Mouse (Mus musculus) kidney, adult 18-20 months (tissue): ENCODE results near the gene Megf6.

ENCODE experiments used
- DNase-seq: peaks from one replicate; pipeline ENCODE4 v3.0.0; 2021

The Megf6 gene

DNA sequence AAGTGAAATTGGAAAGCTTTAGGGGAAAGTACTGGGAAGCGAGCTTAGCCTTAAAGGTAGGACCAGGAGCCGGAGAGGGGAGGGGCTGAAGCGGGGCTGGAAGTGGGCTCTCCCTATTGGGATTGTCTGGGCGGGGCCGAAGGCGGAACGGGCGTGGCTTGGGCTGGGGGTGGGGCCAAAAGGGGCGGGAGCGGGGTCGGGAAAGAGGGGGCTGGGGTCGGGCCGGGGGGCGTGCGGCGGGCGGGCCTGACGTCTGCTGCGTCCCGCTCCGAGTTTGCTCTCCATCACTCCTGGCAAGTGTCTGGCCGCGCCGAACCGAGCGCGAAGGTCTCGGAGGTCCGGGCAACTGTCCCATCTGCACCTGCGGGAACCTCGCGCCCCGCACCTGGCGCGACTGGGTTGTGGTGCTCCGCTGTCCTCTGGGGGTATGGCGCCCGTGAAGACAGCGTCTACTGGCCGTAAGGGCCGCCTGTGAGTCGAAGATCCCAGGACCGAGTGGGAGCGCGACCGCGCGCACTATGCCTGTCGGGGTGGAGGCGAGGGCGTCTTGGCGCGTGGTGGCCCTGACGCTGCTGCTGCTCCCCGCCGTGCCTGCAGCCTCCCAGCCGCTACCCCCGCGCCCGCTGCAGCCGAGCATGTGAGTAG, at the start of gene Megf6:
TSS of gene Megf6 (plus strand) at position 225 of the 645 bp plus-strand sequence.
- peak; percentile 29 for DNase-seq

DNA sequence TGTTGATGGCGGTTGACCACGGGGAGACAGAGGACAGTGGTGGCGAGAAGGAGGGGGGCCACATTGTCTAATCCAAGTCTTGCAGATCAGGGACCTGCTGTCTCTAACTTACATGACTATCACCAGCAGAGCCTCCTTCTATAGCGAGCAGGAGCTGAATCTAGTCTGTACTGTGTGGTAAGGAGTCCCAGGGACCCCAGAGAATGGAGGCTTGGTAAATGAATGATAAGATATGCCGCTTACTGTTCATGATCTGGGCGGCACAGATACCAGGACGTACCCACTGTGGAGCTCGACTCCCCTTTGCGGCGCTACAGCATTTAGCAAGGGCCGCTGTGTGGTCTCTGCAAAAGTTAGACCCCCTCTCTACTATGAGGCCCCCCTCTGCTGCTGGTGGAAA, 48.7 kb upstream of the Megf6 start:
- no peak for DNase-seq

DNA sequence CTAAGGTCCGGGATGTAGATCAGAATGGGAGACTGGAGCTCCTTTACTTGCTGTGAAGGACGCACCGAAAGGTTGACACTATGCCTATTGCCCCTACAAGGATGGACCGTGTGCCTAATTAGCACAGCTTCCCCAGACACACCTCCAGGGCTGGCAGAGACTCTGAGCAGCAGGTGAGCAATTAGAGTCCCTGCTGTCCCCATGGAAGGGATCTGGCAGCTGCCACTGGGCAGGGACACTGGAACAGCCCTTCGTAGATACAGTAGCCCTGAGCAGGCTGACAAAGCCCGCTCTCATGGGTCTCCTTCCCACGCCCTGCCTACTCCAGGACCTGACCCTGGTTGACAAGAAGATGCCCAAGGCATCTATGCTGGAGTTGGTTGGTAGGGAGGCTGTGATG, 48.2 kb upstream of the Megf6 start:
- DNase-seq: no peak

DNA sequence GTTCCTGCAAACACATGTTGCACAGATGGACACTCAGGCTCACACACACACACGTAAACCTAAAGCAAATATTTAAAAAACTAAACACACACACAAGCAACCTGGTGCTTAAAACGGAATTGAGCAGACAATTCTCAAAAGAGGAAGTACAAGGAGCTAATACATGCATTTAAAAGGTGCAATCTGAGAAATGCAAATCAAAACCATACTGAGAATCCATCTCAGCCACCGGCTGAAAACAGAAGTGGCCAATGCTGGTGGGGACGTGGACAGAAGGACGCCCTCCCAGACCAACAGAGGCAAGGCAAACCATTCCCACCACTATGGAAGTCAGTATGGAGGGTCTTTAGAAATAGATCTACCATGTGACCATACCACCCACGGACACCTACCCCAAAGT, 47.0 kb upstream of the Megf6 start:
- DNase-seq: no peak

DNA sequence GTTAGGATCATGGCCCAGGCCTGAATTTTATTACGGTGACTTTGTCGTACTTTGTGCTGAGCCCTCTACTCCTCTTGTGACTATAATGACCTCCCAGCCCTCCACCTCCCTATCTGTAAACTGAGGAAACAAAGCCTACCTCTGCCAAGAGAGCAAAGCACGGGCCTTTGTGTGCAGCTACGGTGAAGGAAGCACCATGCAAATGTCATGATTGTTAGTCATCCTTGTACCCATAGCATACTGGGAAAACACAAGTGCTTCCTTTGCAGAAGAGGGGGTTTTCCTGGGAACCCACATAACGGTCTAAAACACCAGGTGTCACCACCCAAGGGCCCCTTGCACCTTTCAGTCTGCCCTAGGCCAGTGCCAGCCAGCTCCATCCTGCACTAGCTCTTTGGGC, 45.3 kb upstream of the Megf6 start:
- DNase-seq: no peak

DNA sequence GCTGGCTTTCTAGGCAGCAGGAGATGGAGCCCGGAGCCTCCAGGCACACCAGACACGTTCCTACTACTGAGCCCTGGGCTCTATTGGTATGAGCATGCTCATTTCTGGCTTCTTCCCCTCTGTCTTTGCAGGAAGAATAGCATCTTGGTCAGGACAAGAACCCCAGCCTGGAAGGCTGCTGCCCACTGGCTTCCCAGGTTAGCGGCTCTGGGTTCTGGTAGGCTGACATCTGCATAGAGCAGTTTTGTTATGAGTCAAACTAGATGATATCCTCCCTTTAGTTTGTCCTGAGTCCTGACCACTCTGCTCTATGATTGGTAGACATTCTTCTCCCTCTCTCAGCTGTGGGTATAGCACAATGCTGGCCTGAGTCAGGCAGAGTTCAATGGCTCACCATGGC, 43.3 kb upstream of the Megf6 start:
- DNase-seq: no peak

DNA sequence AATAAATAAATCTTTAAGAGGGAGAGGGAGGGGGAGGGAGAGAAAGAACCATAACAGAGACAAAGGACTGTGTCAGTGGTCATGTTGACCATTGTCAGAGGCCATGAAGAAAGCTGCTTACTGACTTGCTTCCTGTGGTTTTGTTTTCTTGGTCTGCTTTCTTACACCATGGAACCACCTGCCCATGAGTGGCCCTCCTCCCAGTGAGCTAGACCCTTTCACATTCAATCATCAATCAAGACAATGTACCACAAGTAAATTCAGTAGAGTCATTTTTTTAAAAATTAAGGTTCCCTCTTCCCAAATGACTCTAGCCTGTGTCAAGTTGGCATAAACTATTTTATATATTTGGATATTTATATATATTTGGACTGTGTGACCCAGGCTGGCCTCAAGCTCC, 40.6 kb upstream of the Megf6 start:
- no peak for DNase-seq

DNA sequence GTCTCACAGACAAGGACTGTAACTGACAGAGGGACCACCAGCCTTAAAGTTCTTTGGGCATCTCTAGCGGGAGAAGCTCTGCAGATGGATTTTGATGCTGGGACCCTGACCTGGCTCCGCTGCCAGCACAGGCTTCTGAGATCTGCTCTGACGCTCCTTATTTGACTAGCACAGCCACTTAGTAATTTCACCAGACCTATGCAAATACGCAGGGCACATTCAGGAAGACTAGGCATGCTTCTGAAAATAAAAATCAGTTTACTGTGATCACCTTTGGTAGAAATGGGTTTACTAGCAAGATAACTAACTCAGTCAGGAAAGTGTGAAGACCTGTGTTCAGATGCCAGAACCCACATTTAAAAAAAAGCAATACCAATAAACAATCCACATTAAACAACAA, 38.6 kb upstream of the Megf6 start:
- DNase-seq: no peak

DNA sequence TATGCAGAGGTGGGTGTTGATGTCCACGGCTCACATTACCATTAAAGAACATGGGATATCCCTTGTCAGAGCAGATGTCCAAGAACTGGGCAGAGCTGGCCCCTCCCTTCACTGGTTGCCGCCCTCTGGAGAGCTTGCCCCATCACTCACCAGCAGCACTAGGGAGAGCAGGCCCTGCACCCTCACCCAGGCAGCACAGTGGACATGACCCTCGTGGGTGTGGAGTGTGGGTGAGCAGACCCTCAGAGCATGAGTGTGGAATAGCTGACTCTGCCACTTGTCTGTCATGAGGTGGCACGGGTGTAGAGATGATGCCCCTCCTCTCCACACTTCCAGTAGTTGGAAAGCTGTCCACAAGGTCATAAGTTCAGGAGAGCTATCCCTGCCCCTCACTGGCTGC, 35.7 kb upstream of the Megf6 start:
- DNase-seq: no peak

DNA sequence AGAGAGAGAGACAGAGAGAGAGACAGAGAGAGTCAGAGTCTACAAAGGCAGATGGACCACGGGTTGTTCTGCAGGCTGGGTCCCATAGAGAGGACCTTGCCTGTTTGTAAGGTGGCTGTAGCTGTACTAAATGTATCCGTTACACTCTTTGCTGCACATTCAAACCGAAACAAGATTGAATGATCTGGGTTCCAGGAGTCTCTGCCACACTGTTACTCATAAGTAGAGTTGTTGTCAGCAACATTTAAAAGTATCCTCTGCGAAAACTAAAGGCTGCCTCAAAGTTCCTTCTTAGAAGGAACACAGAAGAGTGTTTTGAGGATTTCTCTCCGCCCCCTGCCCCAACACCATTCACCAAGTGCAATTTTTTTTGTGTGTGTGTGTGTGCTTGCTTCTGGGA, 33.4 kb upstream of the Megf6 start:
- DNase-seq: no peak

DNA sequence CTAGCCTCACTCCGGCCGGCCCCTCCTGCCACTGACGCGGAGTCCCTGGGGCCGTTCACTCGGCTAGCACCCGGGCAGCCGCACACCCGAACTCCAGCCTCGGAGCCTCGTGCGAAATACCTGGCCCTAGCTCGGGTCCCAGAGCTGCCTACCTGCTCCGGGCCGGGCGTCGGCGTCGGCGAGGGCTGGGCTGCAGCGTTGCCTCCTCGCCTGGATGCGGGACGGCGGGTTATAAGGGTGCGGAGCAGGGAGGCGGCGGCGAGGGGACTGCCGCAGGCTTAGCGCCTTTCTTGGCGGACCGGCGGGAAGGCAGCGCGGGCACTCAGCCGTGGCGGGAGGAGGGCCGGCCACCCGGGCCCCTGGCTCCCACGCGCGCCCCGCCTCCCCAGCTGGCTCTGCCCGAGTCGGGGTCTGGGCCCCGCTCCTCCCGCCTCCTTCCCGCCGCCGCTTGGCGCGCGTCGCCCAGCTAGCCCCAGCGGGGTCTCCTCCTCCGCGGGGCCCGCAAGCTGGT, 30.8 kb upstream of the Megf6 start:
- peak; percentile 46 for DNase-seq

DNA sequence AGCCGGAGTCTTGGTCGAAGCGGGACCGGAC, 30.5 kb upstream of the Megf6 start, which contains the start of gene Trp73:
TSS of gene Trp73 (minus strand) at position 27 of the 31 bp plus-strand sequence.
- DNase-seq: no peak

DNA sequence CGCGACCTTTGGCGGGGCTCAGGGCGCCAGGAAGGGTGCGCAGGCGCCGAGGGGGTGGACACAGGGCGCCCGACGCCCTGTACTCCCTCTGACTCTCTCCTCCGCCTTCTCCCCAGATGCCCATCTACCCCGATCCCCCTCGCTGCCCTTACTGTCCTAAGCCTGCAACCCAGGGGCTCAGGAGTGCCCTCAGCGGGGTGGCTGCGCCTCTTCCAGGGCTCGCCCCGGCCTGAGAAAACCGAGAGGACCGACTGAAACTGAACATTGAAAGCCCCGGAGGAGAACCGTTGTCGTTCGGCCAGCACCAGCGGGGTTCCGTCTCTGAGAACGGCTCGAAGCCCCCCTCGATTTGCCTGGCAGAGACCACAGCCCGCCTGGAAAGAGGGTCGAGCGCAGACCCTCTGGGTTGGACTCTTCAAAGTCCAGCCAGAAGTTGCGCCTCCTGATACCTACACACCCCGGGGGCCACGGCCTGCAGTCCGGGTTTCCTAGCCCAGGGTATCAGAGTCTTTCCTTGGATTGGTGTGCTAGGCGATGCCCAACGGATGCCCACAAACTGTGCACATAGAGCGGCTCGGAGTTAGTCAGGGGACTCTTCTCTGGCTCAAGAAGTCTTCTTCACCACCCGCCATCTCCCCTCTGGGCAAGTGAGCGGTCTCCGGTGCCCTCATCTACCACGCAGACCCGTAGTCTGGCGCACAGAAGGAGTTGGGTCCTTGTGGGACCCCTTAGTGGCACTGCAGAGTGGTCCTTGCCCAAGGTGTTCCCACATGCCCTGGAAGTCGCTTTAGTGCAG, 30.1 kb upstream of the Megf6 start:
- DNase-seq: peak; percentile 36

DNA sequence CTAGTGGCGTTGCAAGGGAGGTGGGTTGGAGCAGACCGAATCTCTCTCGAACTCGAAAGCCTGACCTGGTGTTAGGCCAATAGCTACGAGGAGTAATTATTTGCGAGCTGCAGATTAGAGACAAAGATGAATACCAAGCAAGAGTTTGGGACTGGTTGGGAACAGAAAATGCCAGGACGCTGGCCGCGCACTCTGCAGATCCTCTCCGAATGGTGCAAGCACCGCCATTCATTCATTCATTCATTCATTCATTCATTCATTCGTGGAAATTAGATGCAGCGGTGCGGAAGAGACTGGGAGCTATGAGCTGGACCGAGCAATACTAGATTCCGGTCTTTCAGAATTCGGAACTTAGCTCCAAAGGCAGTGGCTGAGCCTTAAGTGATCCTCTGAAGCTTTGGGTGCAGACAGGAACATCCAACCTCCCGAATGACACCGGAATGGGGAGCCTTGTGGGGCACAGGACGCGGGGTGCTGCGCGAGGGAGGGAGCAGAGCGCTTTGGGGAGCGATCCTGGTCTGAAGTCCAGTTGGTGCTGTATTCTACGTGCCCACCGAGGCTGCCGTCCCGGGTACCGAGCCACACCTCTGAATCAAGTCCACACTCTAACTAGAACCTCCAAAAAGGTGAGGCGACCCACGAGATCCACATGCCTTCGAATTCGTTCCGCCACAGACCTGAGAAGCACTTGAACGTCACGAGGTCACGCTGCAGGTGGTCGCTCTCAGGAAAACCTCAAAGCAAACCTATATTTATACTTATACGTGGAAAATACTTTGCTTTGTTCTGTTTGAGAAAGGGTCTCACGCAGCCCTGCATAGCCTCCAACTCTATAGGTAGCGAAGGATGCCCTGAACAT, 29.3 kb upstream of the Megf6 start:
- peak; percentile 27 for DNase-seq

DNA sequence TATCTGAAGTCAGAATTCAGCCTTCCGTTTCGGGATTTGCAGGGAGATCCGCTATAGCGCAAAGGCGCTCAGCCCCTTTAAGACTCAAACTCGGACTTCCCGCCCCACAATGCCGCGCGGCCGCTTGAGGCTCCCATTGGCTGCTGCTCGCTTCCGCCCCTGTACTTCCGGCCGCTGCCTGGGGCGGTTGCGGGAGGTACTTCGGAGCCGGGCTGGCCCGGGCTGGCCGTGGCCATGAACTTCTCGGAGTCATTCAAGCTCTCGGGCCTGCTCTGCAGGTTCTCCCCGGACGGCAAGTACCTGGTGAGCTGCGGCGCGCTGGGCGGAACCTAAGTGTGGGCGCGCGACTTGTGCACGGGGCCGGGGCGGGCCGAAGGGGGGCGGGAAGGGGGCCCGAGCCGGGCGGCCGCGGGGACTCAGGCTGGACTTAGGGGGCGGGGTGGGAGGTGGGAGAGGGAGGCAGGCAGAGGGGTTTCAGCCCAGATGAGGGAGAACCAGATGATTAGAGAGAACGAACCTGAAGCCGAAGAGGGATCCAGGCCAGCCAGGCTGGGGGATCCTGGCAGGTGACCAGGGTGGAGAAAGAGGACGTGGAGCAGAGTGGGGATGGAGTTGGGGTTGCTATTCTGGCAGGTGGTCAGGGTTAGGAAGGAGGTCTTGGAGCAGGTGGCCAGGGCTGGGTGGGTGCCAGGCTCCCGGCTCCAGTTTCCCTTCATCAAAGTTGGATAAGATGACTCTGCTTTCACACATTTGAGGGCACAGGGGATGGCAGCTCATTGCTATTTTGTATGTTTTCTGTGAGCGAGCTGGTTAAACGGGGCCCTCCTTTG, 28.1 kb upstream of the Megf6 start, which contains the start of gene Wrap73:
TSS of gene Wrap73 (plus strand) at position 162 of the 830 bp plus-strand sequence.
- DNase-seq: peak; percentile 91

DNA sequence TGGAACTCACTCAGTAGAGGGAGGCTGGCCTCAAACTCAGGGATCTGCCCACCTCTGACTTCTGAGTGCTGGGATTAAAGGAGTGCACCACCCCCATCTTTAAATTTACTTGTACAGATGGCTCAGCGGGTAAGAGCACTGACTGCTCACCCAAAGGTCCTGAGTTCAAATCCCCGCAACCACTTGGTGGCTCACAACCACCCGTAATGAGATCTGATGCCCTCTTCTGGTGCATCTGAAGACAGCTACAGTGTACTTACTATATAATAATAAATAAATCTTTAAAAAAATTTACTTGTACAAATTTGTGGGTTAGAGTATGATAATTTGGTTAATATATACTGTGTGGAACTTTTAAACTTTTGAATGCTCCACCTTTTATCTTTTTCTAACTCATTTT, 25.8 kb upstream of the Megf6 start:
- DNase-seq: no peak

DNA sequence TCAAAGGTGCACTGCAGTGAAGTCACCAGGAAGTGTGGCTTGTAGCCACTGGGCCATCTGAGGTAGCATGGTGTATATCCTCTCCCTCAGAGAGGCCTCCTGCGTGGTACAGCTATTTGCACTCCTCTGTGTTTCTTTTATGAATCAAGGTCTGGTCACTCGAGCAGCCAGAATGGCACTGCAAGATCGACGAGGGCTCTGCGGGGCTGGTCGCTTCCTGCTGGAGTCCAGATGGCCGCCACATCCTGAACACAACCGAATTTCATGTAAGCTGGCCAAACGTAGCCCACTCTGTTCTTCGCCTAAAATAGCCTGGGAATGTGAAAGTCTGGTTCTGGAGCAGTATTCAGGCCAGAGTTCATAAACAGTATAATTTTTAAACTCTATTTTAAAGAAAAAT, 24.2 kb upstream of the Megf6 start:
- DNase-seq: no peak

DNA sequence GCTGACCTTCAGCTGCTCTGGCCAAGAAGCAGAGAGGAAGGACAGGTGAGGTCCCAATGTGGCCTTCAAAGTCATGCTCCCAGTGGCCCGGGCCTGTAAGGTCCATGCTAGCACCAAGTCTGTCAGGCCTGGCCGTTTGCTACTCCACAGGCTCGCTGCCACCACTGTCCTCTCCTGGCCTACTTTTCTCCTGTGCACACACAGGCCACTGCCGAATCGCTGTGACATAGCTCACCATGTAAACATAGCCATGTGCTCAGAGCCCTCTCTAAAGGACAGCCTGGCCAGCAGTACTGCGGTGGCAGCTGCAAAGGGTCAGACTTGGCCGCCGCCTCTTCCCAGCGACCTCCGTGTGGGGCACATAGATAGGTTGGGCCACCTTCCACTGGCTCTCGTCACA, 16.4 kb upstream of the Megf6 start:
- no peak for DNase-seq

DNA sequence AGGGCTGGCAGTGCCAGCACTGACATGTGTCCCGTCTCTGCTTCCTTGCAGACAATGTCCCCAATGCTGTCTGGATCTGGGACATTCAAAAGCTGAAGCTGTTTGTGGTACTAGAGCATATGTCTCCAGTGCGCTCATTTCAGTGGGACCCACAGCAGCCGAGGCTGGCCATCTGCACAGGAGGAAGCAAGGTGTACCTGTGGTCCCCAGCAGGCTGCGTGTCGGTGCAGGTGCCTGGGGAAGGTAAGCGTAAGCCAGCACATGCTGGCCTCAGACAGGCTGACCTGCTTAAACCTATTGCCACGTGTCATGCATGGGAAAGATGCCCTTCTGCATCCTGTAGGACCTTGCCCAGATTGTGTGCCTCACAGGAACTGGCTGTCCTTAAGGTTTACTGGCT, 14.5 kb upstream of the Megf6 start:
- no peak for DNase-seq

DNA sequence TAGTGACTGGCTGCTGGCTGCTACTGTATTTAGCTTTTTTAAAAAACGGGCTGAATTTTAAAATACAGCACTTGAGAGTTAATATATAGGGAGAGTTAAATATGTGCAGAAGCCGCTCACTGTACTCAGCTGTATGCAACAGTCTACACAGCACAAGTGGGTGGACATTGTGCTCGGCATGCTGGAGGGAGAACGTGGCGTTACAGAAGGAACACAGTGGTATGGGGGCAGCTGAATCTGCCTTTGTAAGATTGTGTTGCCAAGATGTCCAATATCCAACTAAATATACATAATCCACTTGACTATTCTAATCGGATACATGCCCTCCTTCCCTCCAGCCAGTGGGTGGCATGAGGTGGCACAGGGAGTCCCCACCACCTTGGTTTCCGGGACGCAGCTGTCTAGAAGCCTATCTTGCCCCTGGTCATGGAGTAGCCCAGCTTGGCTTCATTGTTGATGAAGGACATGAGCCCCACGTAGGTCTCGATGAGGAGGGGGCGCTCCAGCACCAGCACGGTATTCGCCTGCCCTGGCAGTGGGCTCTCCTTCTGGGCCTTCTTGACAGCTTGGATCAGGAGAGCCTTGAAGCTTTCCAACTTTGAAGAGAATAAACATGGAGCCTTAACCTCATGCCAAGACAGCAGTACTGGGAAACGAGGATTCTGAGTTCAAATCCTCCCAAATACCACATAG, 12.4 kb upstream of the Megf6 start:
- no peak for DNase-seq

DNA sequence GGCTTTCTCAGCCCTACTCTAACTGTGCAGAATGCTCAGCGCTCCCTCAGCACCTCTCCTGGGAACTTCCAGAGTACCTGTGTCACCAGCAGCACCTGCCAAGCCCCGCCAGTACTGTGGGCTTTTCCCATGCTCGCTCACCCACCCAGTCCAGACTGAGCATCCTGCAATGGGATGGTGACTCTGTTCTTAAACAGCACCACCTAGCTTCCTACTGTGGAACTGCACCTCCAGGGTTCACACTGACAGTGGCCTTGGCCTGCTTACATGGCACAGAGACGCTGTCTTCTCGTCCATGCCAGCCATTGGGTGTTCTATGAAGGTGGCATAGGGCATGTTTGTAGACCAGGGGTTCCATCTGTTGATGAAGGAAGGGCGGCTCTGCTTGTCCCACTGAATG, 11.5 kb upstream of the Megf6 start:
- peak; percentile 87 for DNase-seq

DNA sequence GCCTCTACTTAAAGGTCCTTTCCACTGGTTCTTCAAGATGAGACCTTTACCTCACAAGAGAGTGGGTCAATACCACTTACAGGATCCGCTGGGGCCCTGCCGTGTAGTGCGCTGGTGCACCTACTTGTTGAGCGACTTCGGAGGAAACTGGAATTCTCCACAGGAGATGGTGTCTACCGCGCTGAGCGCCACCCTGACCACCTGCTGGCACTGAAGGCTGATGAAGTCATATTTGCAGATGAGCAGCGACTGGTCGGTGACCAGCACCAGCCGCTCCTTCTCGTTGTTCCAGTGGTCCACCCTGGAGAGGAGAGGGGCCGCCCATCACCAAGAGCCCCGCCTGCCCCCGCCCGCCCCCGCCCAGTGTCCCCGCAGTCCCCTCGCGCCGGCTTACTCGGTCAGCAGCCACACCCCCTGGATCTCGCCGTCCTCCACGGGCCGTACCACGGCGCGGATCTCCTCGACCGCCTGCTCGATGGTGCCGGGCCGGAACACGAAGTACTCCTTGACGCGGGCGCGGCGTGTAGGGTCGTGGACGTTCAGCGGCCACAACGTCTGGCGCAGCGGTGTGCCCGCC, 10.5 kb upstream of the Megf6 start:
- peak; percentile 42 for DNase-seq
